Mouse (Mus musculus) gastrocnemius, postnatal 36 days (tissue): Measurements from ENCODE around the gene Rab44. TPM values are rescaled to one million over a fixed set of nuclear protein-coding genes. Genes with fewer than 3 reads are reported as not detected.
"Not testable (repeated sequence)": the region's sequence is repeated elsewhere in the genome, so short reads cannot be mapped to it uniquely, and the experiment has no call there.

Experiments used
- DNase-seq, 2 experiments: peaks; one replicate each; pipeline ENCODE4 v3.0.0; 2022
- intact Hi-C: fragments of 180-260 bp; cut with DNase I; formaldehyde crosslinking; loops from one replicate; pipeline ENCODE4 v1.15.1; 2025
- long read RNA-seq, 2 experiments: library from polyadenylated mRNA; stranded (forward); transcript quantifications; one replicate each; pipeline ENCODE4 v2.0.0; 2021
- total RNA-seq, 2 experiments: library from RNA; stranded (reverse); gene quantifications; 2 replicates each; pipeline ENCODE4 v1.2.3; 2021

Rab44 gene
- under 1 TPM; 0.44 to 0.59 TPM for total RNA-seq
- long read RNA-seq, experiment 1 = 0 reads
- long read RNA-seq, experiment 2 = 0 reads

DNA sequence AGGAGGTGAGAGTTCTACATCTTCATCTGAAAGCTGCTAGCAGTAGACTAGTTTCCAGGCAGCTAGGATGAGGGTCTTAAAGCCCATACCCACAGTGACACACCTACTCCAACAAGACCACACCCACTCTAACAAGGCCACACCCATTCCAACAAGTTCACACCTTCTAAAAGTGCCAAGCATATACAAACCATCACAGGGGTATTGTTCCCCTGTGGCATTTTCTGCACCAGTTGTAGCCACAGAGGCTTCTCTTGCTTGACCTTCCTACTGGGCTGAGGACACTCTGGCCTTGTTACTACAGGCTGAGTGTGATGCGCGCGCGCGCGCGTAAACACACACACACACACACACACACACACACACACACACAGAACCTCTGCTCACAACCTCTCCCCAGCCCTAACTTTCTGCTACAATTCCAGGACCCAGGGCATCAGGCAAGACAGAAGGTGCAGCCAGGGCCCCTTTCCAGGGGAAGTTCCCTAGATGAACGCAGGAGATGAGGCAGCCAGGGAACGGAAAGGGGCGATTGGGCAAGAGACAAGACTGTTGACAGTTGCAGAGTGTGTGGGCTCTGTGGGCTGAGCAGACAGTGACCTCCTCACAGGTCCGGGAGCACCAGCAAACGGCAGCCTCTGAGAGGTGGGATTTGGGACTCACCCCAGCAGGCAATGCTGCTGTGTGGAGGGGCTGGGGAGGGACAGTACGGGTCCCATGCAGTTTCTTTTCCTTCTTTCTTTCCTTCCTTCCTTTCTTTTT is at the start of gene Rab44:
Gene Rab44, plus strand, starts transcription at position 555 of the 762 bp plus-strand sequence.
- no peak for DNase-seq
- intact Hi-C loops = no loop called here

DNA sequence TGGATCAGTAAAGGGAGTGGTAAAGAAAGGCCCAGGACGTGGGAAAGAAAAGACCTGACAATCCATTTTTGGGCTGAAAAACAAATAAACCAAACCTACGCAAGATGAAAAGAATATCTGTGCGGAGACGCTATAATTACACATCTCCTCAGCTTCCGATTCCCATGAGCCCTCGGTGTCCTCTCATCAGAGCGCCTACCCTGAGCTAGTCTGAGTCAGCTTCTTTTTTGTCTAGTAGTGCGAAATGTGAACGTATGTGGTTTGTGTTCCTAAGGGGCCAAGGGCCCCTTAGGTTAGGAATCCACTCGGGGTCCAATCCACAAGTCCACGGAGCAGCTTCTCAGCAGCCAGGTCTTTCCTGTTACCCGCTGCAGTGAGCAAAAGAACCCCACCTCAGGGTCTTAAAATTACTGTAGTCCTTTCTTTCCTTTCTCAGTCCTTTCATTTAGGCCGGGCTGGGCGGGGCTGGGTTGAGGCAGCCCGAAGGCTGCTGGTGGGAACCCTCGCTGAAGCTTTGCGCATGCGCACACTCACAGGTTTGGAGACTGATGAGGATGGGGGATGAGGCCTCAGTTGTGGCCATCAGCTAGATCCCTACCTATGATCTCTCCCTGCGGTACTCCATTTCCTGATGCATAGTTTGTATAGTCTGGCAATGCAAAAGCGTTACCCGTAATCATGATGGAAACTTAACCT is 48.6 kb upstream of the Rab44 start:
- intact Hi-C loops = no loop called here
- no peak for DNase-seq

DNA sequence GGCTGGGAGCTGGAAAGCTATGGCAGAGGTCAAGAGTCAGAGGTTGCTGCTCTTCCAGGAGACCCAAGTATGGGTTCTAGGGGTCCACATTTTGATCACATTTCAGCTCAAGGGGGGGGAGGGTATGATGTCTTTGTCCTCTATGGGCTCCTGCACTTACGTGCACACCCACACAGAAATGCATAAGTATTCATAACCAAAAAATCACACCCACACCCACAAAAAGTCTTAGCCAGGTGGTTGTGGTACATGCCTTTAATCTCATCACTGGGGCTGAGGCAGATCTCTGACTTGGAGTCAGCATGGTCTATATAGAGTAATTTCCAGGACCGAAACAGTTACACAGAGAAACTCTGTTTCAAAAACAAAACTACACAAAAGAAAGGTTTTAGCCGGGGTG is 48.0 kb upstream of the Rab44 start:
- no peak for DNase-seq
- intact Hi-C loops = no loop called here

GRCm38 (mm10) chr17:29067416-29067815 is 46.5 kb upstream of the Rab44 start:
- intact Hi-C loops = not testable (repeated sequence)

DNA sequence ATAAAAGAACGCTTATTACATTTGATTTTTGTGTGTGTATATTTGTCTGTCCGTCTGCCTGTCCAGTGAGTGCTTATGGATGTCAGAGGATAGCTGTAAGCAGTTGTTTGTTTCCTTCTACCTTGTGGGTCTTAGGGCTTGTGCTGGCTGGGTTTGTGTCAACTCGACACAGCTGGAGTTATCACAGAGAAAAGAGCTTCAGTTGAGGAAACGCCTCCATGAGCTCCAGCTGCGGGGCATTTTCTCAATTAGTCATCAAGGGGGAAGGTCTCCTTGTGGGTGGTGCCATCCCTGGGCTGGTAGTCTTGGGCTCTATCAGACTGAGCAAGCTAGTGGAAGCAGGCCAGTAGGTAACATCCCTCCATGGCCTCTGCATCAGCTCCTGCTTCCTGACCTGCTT is 46.1 kb upstream of the Rab44 start:
- DNase-seq = no peak
- intact Hi-C loops = no loop called here

More at GRCm38 (mm10) chr17:29067416-29067815, 46.5 kb upstream of the Rab44 start:
- not testable (repeated sequence) for DNase-seq

GRCm38 (mm10) chr17:29069063-29069462 is 44.9 kb upstream of the Rab44 start:
- intact Hi-C loops = no loop called here

DNA sequence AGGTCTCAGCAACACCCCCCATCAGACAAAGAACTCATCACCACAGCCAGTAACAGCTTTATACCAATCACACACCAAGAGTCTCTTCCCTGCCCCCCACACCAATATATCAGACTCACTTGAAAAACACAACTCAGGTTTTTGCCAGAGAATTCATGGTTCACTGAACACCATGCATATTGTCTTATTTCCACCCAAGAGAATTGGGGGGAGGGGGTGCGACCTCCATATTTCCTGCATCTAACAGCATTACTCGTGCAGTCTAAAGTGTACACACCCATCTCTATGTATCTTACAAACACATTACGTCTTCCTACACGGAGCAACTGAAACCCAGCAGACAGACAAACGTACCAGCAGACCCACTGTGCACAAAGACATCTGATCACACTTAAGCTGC is 42.1 kb upstream of the Rab44 start:
- intact Hi-C loops = no loop called here
- no peak for DNase-seq

More at GRCm38 (mm10) chr17:29069063-29069462, 44.9 kb upstream of the Rab44 start:
- DNase-seq = no peak

- intact Hi-C loops = no loop called here
- DNase-seq = no peak
Measured at GRCm38 (mm10) chr17:29072701-29073307, 41.1 kb upstream of the Rab44 start.

GRCm38 (mm10) chr17:29073313-29073712 is 40.6 kb upstream of the Rab44 start:
- no peak for DNase-seq
- intact Hi-C loops = no loop called here

DNA sequence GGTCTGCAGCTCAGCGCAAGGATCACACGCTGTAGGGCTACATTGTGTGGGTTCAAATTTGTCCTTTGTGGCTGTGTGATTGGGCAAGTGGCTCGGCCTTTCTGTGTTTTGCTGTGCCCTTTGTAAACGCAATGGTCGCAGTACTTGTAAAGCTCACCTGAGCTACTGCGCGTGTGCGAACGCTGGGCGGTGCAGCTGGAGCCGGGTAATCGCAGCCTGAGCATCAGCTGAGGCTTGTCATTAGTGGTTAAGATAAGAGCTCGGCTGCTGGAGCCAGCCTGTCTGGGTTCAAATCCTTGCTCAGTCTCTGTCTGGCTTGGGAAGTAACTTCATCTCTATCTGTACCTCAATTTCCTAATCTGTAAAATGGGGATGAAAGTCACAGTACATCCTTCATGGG is 39.9 kb upstream of the Rab44 start:
- intact Hi-C loops = no loop called here
- no peak for DNase-seq

DNA sequence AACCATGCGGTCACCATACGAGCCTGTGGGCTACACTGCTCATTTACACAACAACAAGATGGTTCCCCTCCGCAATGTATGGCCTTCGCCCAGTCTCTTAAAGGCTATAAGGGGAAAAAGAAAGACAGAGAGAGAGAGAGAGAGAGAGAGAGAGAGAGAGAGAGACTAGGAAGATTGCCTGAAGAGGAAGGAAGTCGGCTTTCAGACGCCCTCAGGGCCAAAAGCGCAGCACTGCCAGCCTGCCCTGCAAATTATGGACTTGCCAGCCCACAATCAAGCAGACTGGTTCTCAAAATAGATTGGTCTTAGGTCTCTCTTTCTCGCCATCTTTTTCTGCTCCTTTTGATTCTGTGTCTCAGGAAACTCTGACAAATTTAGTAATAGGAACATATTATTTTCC is 37.7 kb upstream of the Rab44 start:
- intact Hi-C loops = no loop called here
- no peak for DNase-seq

DNA sequence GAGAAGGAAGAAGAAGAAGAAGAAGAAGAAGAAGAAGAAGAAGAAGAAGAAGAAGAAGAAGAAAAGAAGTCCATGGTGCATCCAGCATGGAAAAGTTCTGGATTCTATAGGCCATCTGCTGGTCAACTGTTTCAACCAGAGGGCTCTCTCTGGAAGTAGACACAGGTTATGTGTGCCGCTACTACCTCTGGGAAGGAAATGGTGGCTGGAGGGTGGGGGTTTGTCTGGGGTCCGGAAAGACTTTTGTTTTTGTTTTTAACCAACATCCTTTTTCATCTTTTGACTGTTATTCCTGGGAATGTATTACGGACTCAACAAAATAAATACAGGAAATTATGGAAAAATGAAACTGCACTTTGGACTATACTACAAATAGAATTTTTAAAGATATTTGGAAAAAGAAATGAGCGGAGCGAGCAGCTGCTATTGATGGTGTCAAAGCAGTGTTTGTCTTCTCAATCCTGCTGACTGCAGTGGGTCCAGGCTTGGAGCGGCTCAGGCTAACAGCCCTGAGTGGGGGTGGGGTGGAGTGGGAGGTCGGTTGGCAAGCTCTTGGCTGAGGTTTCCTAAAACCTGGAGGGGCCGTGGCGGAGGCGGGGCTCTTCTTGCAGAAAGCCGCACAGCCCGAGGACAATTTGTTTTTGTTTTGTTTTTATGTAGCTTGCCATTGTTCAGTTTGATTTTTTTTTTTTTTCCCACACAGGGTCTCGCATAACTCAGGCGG is 36.0 kb upstream of the Rab44 start:
- peak in 1 of 2 experiments; percentile 56 for DNase-seq
- intact Hi-C loops = loop anchor here (2.0 kb wide), 1 partner anchor 27 kb away; no protein-coding TSS in a partner anchor

GRCm38 (mm10) chr17:29078519-29079383 is 35.2 kb upstream of the Rab44 start:
- intact Hi-C loops = loop anchor here (2.0 kb wide), 1 partner anchor 28 kb away; no protein-coding TSS in a partner anchor
- DNase-seq = peak; percentile 65 to 82

DNA sequence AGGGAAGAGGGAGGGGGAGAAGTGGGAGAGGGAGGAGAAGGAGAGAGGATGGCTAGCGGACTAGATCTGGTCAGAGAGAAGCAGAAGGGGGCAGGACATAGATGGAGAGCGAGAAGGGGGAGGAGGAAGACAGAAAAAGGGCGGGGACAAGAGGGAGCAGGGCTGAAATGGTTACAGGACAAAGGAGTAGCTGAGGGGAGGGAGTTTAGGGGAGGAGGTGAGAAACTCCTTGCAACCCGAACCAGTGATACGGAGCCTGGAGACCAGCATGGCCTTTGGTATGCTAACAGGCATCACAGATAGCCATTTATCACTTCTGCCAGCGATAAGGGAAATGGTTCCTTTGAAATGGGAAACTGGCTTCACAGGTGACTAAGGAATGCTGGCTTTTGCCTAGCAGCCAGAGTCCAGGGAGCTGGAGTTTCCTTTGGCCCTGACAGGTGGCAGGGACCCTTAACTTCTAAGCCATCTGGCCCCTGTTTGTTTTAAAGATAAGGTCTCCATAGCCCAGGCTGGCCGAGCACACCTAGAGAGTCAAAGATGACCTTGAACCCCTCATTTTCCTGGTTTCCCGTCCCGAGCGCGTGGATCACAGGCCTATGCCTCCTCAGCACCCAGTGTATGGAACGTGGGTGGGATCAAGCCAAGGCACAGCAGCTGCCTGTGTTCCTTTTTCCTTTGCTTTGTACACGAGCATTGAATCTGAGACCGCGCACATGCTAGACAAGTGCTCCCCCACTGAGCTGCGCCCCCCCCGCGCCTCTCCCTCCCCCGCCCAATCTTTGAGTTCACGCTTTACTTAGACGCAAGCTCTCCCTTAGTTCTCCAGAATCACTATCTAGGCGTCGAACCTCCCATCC is 33.0 kb upstream of the Rab44 start:
- intact Hi-C loops = no loop called here

DNA sequence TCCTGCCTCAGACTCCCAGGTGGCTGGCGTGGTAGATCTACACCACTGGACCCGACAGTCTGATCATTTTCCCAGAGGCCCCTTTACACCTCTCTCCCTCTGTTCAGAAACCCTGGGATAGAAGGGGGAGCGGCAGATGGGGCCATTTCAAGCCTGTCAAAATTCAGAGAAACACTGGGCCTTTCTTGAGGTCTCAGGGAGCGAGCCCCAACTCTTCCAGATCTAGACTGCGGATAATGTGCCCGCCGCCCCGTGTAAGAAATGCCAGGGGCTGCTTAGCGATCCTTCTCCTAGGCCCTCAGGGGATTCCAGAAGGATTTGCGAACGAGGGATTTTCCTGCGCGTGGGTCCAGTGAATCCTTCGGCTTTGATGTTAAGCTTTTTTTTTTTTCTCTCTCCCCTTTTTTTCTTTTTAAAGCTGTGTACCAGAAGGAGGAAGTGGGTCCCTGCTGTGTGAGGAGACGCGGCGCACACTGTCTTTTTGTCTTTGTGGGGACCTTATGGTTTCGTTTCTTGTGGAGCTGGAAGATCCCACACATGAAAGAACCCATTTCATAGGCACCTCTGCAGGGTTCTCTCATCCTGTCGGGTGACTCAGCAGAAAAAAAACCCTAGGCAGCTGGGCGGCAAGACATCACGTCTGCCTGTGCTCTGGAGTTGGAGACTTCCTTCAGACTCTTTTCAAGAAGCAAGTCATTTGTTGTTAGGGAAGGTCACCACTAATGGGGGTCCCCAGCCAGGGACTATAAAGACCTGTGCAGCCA is 32.1 kb upstream of the Rab44 start:
- DNase-seq = no peak
- intact Hi-C loops = no loop called here

More for the DNA sequence above, 33.0 kb upstream of the Rab44 start:
- DNase-seq = no peak

DNA sequence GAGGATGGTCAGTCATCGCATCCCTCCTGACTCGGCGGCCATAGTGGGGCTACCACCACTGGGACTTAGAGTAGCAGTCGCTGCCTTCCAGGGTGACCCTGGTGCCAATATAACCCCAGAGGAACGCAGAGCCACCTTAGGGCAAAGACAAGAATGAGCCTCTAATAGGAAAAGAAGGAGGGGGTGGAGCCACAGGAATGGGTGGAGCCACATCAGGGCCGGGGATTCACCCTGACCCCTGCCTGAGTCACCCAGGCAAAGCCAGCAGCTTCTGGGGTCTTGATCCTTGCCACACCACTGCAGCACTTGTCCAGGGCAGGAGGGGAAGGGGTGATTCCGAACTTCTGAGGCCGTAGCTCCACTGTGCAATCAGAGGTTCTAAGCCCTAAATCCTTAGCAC is 30.4 kb upstream of the Rab44 start:
- intact Hi-C loops = no loop called here
- no peak for DNase-seq

- intact Hi-C loops = no loop called here
- no peak for DNase-seq
Measured at GRCm38 (mm10) chr17:29084656-29085055, 29.3 kb upstream of the Rab44 start.

DNA sequence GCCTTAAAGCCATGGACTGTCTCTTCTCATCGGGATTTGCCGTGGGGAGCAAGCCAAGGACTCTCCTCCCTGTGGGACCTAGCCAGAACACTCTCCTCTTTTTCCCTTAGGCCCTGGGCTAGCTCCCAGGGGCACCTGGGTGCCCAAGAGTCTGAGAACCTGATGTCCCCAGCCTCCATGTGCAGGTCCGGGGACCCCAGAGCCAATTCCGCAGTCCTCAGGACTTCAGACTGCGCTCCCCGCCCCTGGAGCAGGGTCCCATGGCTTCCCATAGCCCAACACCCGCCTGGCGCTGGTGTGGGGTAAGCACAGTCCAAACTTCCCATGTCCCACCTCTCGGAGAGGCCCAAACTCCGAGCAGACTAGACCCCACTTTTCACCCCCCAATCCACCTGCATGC is 28.7 kb upstream of the Rab44 start:
- DNase-seq = peak in 1 of 2 experiments; percentile 5
- intact Hi-C loops = no loop called here
